Comparison of ENCODE assay signal across 1 mouse cellular context in the genomic region with DNA sequence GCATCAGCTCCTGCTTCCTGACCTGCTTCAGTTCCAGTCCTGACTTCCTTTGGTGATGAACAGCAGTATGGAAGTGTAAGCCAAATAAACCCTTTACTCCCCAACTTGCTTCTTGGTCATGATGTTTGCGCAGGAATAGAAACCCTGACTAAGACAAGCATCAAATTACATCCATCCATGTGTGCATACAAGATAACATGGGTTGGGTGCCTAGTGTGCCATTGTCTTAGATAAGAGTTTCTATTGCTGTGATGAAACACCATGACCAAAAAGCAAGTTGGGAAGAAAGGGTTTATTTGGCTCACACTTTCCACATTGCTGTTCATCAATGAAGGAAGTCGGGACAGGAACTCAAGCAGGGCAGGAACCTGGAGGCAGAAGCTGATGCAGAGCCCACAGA. TPM values are rescaled to one million over a fixed set of nuclear protein-coding genes. Genes with fewer than 3 reads are reported as not detected.
"Had no signal": no experiment of that assay in that cellular context is flagged by ENCODE, and none has a peak within 500 bp of the region (broad histone marks: within the 10 kb centered on the region; RNA-seq: fewer than 3 reads in every experiment).

No protein-coding gene starts in this region.

RNA-seq across cellular contexts. Expression of gene Bbof1, which starts 50.2 kb away (rescaled TPM):
- polyA plus RNA-seq: small intestine, adult 2 months had no signal
